Mouse (Mus musculus) midbrain, embryonic 10.5 days (tissue): ENCODE measurements around the gene Cerkl. TPM values are rescaled to one million over a fixed set of nuclear protein-coding genes. Genes with fewer than 3 reads are reported as not detected.

Experiments used
- DNase-seq: peaks from one replicate; pipeline ENCODE4 v3.0.0-alpha.2; 2017; ENCODE audit warnings: low spot score
- H3K27ac ChIP-seq: fragments of 300-500 bp; sonication (generic); replicated peaks from 2 replicates; pipeline ENCODE4 v1.5.1; 2016; ENCODE audit warnings: mild to moderate bottlenecking
- H3K27me3 ChIP-seq: fragments of 300-500 bp; sonication (generic); 2 replicates; pipeline ENCODE4 v1.6.1; 2016; ENCODE audit warnings: low read depth, mild to moderate bottlenecking; ENCODE audit not compliant: poor library complexity, severe bottlenecking
- H3K36me3 ChIP-seq: fragments of 300-500 bp; sonication (generic); 2 replicates; pipeline ENCODE4 v1.6.1; 2016; ENCODE audit warnings: mild to moderate bottlenecking, moderate library complexity
- H3K4me1 ChIP-seq: fragments of 300-500 bp; sonication (generic); 2 replicates; pipeline ENCODE4 v1.6.1; 2016
- H3K4me3 ChIP-seq: fragments of 300-500 bp; sonication (generic); 2 replicates; pipeline ENCODE4 v1.5.1; 2016; ENCODE audit warnings: mild to moderate bottlenecking, moderate library complexity
- H3K9me3 ChIP-seq: fragments of 300-500 bp; sonication (generic); replicated peaks from 2 replicates; pipeline ENCODE4 v1.6.1; 2016; ENCODE audit warnings: mild to moderate bottlenecking
- WGBS: fragments of 180-500 bp; shearing (Covaris S2); methylation state at CpG from one replicate; pipeline ENCODE4 v1.1.7; 2016; 5-methylcytosine and 5-hydroxymethylcytosine counted together
- polyA plus RNA-seq: library from polyadenylated mRNA; unstranded; fragments of >200 nt; fragmentation: Nextera tagmentation; extraction: Ambion mirVana; gene quantifications from 2 replicates; pipeline ENCODE4 v1.2.1, GENCODE M21; 2016

Cerkl gene
- polyA plus RNA-seq, 1 experiment from 2014 or later, result 2.0 TPM

- Histone ChIP-seq H3K9me3 (no peaks in the 10 kb centered on the region), H3K27ac (no peak overlapping the region; the same call in 1 of the 2 replicates), H3K36me3 (no peaks in the 10 kb centered on the region), H3K27me3 (no peaks in the 10 kb centered on the region; the same call in 1 of the 2 replicates), H3K4me3 (no peak overlapping the region), H3K4me1 (peaks cover 36% of the 10 kb centered on the region)
- no peak for DNase-seq
- 79% methylated on average over 18 of the region's 18 CpGs for WGBS
Observed at GRCm38 (mm10) chr2:79367451-79368450, 88.8 kb downstream of the Cerkl start.

GRCm38 (mm10) chr2:79363920-79364319 lies 92.7 kb downstream of the Cerkl start:
- Histone ChIP-seq H3K36me3 (no peaks in the 10 kb centered on the region), H3K27ac (no peak overlapping the region), H3K27me3 (no peaks in the 10 kb centered on the region), H3K4me1 (peaks cover 22% of the 10 kb centered on the region), H3K9me3 (no peaks in the 10 kb centered on the region), H3K4me3 (no peak overlapping the region)
- no peak for DNase-seq
- 78% methylated on average over 6 of the region's 6 CpGs for WGBS

DNA sequence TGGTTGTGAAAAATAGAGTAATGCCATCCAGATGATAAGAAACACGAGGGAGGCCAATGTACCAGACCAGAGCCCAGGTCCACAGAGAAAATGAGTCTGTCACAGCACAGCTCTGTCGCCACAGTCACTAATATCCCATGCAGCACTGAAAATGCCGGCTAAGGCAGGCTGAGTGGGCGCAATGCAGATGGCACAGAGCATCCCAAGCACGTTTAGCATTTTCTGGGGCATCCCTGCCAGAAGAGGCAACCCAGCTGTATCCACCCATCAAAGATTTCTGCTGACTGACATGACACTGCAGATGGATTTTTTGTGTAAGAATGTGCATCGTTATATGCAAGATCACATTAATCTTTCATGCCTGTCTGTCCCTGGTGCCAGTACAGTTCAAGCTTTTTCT lies 94.6 kb downstream of the Cerkl start:
- 85% methylated on average over 6 of the region's 6 CpGs for WGBS
- no peaks in the 10 kb centered on the region for H3K36me3 ChIP-seq
- no peaks in the 10 kb centered on the region for H3K9me3 ChIP-seq
- no peaks in the 10 kb centered on the region for H3K27me3 ChIP-seq
- no peak for DNase-seq
- no peak overlapping the region for H3K27ac ChIP-seq
- peaks cover 5% of the 10 kb centered on the region; the same call in 1 of the 2 replicates for H3K4me1 ChIP-seq
- no peak overlapping the region for H3K4me3 ChIP-seq

DNA sequence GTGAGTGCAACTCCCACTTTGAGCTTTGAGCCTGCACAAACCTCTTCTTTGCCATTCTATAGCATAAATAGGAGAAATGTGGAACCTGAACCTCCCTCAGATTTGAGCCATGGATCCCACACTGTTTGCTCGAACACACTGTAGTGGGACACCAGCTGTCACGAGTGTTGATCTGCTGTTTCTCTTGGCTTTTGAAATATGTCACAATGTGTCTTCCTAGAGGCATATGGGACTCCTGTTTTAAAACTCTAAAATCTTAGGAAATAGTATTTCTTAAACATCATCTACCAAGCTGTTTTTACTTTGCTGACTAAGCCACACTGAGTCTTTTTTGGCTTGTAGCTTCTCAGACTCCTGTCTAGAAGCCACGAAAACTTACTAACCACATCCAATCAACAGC lies 98.8 kb downstream of the Cerkl start:
- Histone ChIP-seq H3K4me3 (no peak overlapping the region), H3K9me3 (no peaks in the 10 kb centered on the region), H3K36me3 (no peaks in the 10 kb centered on the region), H3K4me1 (no peaks in the 10 kb centered on the region), H3K27ac (no peak overlapping the region), H3K27me3 (no peaks in the 10 kb centered on the region)
- 90% methylated on average over 3 of the region's 3 CpGs for WGBS
- no peak for DNase-seq

DNA sequence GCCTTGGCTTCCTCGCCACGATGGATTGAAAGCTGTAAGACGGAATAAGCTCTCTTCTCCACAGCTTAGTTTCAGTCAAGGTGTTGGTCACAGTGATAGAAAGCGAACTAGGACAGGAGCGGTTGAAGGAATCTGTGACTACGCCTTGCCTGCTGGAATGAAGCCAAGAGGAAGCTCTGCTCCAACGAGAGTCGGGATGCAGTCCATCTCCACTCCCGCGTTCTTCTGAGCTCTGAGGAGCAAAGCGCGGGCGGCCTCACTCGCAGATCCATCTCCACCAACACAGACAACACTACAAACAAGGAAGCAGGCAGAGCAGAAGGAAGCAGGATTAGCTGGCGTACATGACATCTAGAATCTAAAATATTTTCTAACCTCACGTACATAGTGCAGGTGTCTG lies 101.8 kb downstream of the Cerkl start:
- H3K4me3 ChIP-seq, result no peak overlapping the region
- no peaks in the 10 kb centered on the region for H3K36me3 ChIP-seq
- DNase-seq, result no peak
- peaks cover 18% of the 10 kb centered on the region for H3K4me1 ChIP-seq
- H3K27ac ChIP-seq, result no peak overlapping the region
- no peaks in the 10 kb centered on the region for H3K9me3 ChIP-seq
- H3K27me3 ChIP-seq, result no peaks in the 10 kb centered on the region
- 95% methylated on average over 16 of the region's 16 CpGs for WGBS

GRCm38 (mm10) chr2:79352100-79352802 lies 104.3 kb downstream of the Cerkl start:
- 82% methylated on average over 4 of the region's 4 CpGs for WGBS
- Histone ChIP-seq H3K27ac (no peak overlapping the region), H3K9me3 (no peaks in the 10 kb centered on the region), H3K27me3 (no peaks in the 10 kb centered on the region), H3K4me3 (no peak overlapping the region), H3K4me1 (peaks cover 18% of the 10 kb centered on the region), H3K36me3 (no peaks in the 10 kb centered on the region)
- no peak for DNase-seq

GRCm38 (mm10) chr2:79351179-79352099 lies 105.1 kb downstream of the Cerkl start:
- Histone ChIP-seq H3K27ac (no peak overlapping the region), H3K4me1 (peaks cover 18% of the 10 kb centered on the region), H3K27me3 (no peaks in the 10 kb centered on the region), H3K4me3 (no peak overlapping the region), H3K9me3 (no peaks in the 10 kb centered on the region), H3K36me3 (no peaks in the 10 kb centered on the region)
- WGBS, result 68% methylated on average over 6 of the region's 6 CpGs
- DNase-seq, result peak; percentile 33

GRCm38 (mm10) chr2:79343115-79343514 lies 113.5 kb downstream of the Cerkl start:
- no peak overlapping the region for H3K4me3 ChIP-seq
- no peaks in the 10 kb centered on the region for H3K27me3 ChIP-seq
- H3K9me3 ChIP-seq, result no peaks in the 10 kb centered on the region
- WGBS, result 93% methylated on average over 8 of the region's 8 CpGs
- H3K36me3 ChIP-seq, result no peaks in the 10 kb centered on the region
- H3K27ac ChIP-seq, result no peak overlapping the region
- DNase-seq, result no peak
- H3K4me1 ChIP-seq, result peaks cover 3% of the 10 kb centered on the region; the same call in 1 of the 2 replicates

- H3K27ac ChIP-seq, result no peak overlapping the region
- H3K27me3 ChIP-seq, result no peaks in the 10 kb centered on the region
- no peak overlapping the region for H3K4me3 ChIP-seq
- no peaks in the 10 kb centered on the region for H3K36me3 ChIP-seq
- peaks cover 3% of the 10 kb centered on the region; the same call in 1 of the 2 replicates for H3K4me1 ChIP-seq
- no peaks in the 10 kb centered on the region for H3K9me3 ChIP-seq
- no peak for DNase-seq
- WGBS, result 72% methylated on average over 1 of the region's 1 CpGs
Observed at GRCm38 (mm10) chr2:79339003-79339402, 117.6 kb downstream of the Cerkl start.

GRCm38 (mm10) chr2:79336141-79336540 lies 120.4 kb downstream of the Cerkl start:
- Histone ChIP-seq H3K27ac (no peak overlapping the region), H3K4me1 (peaks cover 3% of the 10 kb centered on the region; the same call in 1 of the 2 replicates), H3K4me3 (no peak overlapping the region), H3K9me3 (no peaks in the 10 kb centered on the region), H3K36me3 (no peaks in the 10 kb centered on the region), H3K27me3 (no peaks in the 10 kb centered on the region)
- no peak for DNase-seq
- 73% methylated on average over 1 of the region's 1 CpGs for WGBS

DNA sequence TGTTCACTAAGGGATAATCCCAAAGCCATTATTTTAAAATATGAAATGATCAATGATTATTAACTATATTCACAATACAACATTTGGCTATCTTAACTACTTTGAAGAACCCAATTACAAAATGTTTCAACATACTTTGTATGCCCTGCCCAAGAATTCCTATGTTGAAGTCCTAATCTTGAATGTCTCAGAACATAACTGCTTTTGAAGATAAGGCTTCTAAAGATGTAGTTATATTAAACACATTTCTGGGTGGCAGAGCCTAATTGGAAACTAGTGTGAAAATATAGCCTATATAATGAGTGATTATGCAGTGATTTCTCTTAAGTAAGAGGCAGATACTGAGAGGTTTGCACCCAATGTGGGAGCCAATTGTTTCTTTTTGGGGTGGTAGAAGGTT lies 121.9 kb downstream of the Cerkl start:
- no peak for DNase-seq
- H3K9me3 ChIP-seq, result no peaks in the 10 kb centered on the region
- H3K27me3 ChIP-seq, result no peaks in the 10 kb centered on the region
- peaks cover 3% of the 10 kb centered on the region; the same call in 1 of the 2 replicates for H3K4me1 ChIP-seq
- H3K27ac ChIP-seq, result no peak overlapping the region
- H3K4me3 ChIP-seq, result no peak overlapping the region
- H3K36me3 ChIP-seq, result no peaks in the 10 kb centered on the region

- no peaks in the 10 kb centered on the region for H3K27me3 ChIP-seq
- no peak for DNase-seq
- no peaks in the 10 kb centered on the region for H3K36me3 ChIP-seq
- WGBS, result 81% methylated on average over 2 of the region's 2 CpGs
- no peaks in the 10 kb centered on the region for H3K4me1 ChIP-seq
- H3K27ac ChIP-seq, result no peak overlapping the region
- H3K9me3 ChIP-seq, result no peaks in the 10 kb centered on the region
- no peak overlapping the region for H3K4me3 ChIP-seq
Observed at GRCm38 (mm10) chr2:79328079-79328478, 128.5 kb downstream of the Cerkl start.
